Mouse (Mus musculus) hindbrain, embryonic 16.5 days (tissue): ENCODE results near the gene Idh1. TPM values are rescaled to one million over a fixed set of nuclear protein-coding genes. Genes with fewer than 3 reads are reported as not detected.

Experiments
- ATAC-seq: fragments of 200-750 bp; cut with Nextera tagmentation; 2 replicates; pipeline ENCODE4 v1.8.0; 2017; ENCODE audit warnings: moderate TSS enrichment, moderate library complexity
- H3K27ac ChIP-seq: fragments of 300-500 bp; sonication (generic); 2 replicates; pipeline ENCODE4 v1.5.1; 2014; ENCODE audit warnings: low read depth, mild to moderate bottlenecking, control low read depth, low read length, moderate library complexity
- H3K27me3 ChIP-seq: fragments of 300-500 bp; sonication (generic); replicated peaks from 2 replicates; pipeline ENCODE4 v1.6.1; 2014; ENCODE audit warnings: low read length; ENCODE audit not compliant: control insufficient read depth, insufficient read depth
- H3K36me3 ChIP-seq: fragments of 300-500 bp; sonication (generic); 2 replicates; pipeline ENCODE4 v1.6.1; 2014; ENCODE audit warnings: mild to moderate bottlenecking, low read length, moderate library complexity, mixed read lengths; ENCODE audit not compliant: control insufficient read depth, insufficient read depth
- H3K4me1 ChIP-seq: fragments of 300-500 bp; sonication (generic); 2 replicates; pipeline ENCODE4 v1.6.1; 2014; ENCODE audit warnings: low read depth, low read length; ENCODE audit not compliant: control insufficient read depth, insufficient read depth
- H3K4me2 ChIP-seq: fragments of 300-500 bp; sonication (generic); 2 replicates; pipeline ENCODE4 v1.6.1; 2014; ENCODE audit warnings: mild to moderate bottlenecking, low read length, control low read depth, moderate library complexity
- H3K4me3 ChIP-seq: fragments of 300-500 bp; sonication (generic); 2 replicates; pipeline ENCODE4 v1.5.1; 2014; ENCODE audit warnings: mild to moderate bottlenecking, low read length, control low read depth, moderate library complexity
- H3K9ac ChIP-seq: fragments of 300-500 bp; sonication (generic); 2 replicates; pipeline ENCODE4 v1.6.1; 2014; ENCODE audit warnings: low read depth, mild to moderate bottlenecking, control low read depth, low read length, moderate library complexity
- H3K9me3 ChIP-seq: fragments of 300-500 bp; sonication (generic); 2 replicates; pipeline ENCODE4 v1.6.1; 2014; ENCODE audit warnings: mild to moderate bottlenecking, low read length, moderate library complexity; ENCODE audit not compliant: control insufficient read depth
- WGBS: fragments of 180-500 bp; shearing (Covaris S2); extraction: QIAGEN DNeasy Blood & Tissue Kit; methylation state at CpG from one replicate; pipeline ENCODE4 v1.1.7; 2014; 5-methylcytosine and 5-hydroxymethylcytosine counted together
- polyA plus RNA-seq: library from polyadenylated mRNA; unstranded; fragments of >200 nt; fragmentation: Nextera tagmentation; extraction: Ambion mirVana; gene quantifications from 2 replicates; pipeline ENCODE4 v1.2.1, GENCODE M21; 2015

The Idh1 gene
- polyA plus RNA-seq, 1 experiment from 2014 or later: 497 TPM

DNA sequence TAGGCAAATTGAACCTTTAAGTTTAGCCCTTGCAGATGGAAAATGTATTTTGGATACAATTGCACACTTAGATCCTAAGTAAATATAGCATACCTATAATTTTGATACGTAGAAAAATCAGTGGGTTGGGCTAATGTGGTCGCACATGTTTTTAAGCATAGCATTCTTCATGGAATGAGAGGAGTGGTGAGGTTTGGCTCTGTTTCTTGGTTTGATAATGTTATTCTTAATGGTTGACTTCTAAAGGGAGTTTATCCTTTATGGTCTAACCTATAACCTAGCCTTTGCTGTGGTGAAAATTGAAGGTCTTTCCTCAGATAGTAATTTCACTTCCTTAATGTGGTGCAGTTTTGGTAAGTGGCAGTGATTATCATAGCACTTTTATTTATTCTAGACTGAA lies 12.6 kb upstream of the Idh1 start:
- H3K9me3 ChIP-seq: no peaks in the 10 kb centered on the region
- WGBS: 97% methylated on average over 2 of the region's 2 CpGs
- peaks cover 14% of the 10 kb centered on the region for H3K36me3 ChIP-seq
- H3K27ac ChIP-seq: no peak overlapping the region
- H3K4me3 ChIP-seq: no peak overlapping the region
- H3K4me2 ChIP-seq: no peak overlapping the region
- H3K9ac ChIP-seq: no peak overlapping the region
- no peak for ATAC-seq
- no peaks in the 10 kb centered on the region for H3K27me3 ChIP-seq
- no peaks in the 10 kb centered on the region for H3K4me1 ChIP-seq

DNA sequence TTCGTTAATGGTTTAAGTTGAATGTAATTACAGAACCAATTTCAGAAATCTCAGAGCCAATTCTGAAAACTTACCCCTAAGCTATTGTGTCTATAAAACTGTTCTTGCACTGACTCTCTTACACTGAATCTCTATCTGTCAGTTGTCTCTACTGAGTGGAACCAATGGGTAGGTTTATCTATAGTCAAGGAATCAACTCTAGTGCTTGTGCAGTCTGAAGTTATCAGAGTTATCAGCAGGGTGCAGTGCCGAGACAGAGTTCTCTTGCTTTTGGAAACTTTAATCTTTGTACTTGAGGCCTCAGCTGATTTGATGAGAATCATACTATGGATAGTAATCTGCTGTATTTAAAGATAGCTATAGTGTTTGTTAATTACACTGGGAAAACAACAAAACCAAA lies 12.1 kb upstream of the Idh1 start:
- no peak overlapping the region for H3K27ac ChIP-seq
- no peaks in the 10 kb centered on the region for H3K27me3 ChIP-seq
- no peaks in the 10 kb centered on the region for H3K9me3 ChIP-seq
- no peak overlapping the region for H3K9ac ChIP-seq
- peaks cover 11% of the 10 kb centered on the region for H3K36me3 ChIP-seq
- ATAC-seq: no peak
- no peak overlapping the region for H3K4me3 ChIP-seq
- 86% methylated on average over 2 of the region's 2 CpGs for WGBS
- H3K4me1 ChIP-seq: no peaks in the 10 kb centered on the region
- no peak overlapping the region for H3K4me2 ChIP-seq

DNA sequence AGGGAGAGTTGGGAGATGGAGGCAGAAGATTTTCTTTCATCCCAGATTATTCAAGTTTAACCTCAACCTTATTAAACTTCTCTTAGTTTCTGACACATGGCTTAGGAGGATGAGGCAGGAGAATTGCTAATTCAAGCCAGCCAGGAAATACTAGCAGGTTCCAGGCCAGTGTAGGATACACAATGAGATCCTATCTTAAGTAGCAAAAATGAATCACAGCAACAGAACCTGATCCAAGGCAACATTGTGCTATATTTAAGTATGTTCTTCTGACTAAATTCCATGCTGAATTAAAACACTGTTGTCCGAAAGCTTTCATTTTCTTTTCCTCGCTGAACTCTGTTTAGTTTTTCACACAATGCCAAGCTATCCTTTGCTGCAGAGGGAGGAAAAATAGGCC lies 6.9 kb upstream of the Idh1 start:
- Histone ChIP-seq H3K4me1 (no peaks in the 10 kb centered on the region), H3K27ac (no peak overlapping the region), H3K4me3 (no peak overlapping the region), H3K27me3 (no peaks in the 10 kb centered on the region), H3K4me2 (no peak overlapping the region), H3K9me3 (no peaks in the 10 kb centered on the region), H3K36me3 (peaks cover 16% of the 10 kb centered on the region), H3K9ac (no peak overlapping the region)
- WGBS: 93% methylated on average over 2 of the region's 2 CpGs
- no peak for ATAC-seq

DNA sequence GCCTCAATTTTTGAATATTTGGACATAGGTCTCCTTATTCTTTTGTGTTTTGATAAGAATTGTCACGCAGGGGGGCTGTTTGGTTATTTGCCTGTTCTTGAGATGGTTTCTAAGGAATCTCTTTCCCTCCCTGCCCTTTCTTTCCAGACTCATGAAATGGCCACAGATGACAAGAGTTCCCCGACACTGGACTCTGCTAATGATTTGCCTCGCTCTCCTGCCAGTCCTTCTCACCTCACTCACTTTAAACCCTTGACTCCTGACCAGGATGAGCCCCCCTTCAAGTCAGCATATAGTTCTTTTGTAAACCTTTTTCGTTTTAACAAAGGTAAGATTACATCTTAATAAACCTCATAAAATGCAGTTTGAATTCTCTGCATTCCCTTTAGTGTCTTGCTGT lies 3.9 kb upstream of the Idh1 start:
- Histone ChIP-seq H3K4me1 (peaks cover 12% of the 10 kb centered on the region), H3K4me3 (no peak overlapping the region), H3K9me3 (no peaks in the 10 kb centered on the region), H3K27ac (no peak overlapping the region), H3K4me2 (no peak overlapping the region), H3K27me3 (no peaks in the 10 kb centered on the region), H3K9ac (no peak overlapping the region), H3K36me3 (peaks cover 7% of the 10 kb centered on the region)
- 88% methylated on average over 4 of the region's 4 CpGs for WGBS
- ATAC-seq: no peak

DNA sequence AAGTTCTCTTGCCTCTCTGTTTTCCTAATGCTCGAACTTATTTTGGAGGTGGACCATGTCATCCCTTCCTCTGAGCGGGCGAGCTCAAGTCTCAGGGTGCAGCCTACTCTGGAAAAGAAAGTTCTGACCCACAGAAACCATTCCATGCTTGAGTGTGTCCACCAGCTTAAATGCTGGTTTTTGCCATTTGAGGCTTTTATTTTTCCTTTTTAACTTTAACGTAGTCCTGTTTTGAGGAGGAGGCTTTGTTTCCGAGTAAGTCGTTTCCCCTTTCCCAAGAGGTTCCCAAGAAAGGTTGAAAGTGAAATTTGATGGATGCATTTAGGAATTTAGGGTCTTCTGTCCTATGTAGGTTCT lies 752 bp upstream of the Idh1 start:
- Histone ChIP-seq H3K9me3 (no peaks in the 10 kb centered on the region), H3K4me1 (peaks cover 12% of the 10 kb centered on the region), H3K9ac (peak overlapping the region; percentile 94), H3K4me2 (peak overlapping the region; percentile 90), H3K4me3 (peak overlapping the region; percentile 98), H3K36me3 (no peaks in the 10 kb centered on the region), H3K27me3 (no peaks in the 10 kb centered on the region), H3K27ac (peak overlapping the region; percentile 87)
- WGBS: under 1% methylated on average over 6 of the region's 6 CpGs
- ATAC-seq: no peak

DNA sequence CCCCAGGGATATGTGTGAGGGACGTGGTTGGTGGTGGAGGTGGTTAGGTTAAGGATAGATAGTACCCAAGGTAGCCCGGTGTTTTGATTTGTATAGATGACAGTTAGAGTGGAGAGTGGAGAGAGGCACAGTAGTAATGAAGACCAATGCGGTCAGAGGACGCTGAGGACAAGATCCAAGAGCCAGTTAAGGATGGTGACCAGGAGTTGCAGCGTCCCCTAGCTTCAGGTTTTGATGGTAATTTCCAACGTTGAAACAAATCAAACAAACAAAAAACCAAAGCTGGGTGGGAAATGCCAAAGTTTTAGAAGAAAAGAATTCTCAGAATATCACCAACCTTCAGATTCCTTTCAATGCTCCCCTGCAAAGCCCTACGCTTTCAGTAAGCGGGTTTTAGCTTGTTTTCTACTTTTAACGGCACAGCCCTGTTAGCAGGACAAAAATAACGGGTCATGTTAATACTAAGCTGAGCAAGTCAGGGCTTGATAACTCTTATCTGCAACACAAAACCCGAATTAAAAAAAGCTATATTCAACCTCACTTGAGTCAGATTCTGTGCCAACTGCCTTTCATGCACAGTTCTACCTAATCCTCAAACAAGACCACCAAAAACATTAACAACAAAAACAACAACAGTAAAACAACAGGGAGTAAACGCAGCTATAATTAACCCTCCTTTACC lies 635 bp downstream of the Idh1 start:
- Histone ChIP-seq H3K27me3 (no peaks in the 10 kb centered on the region), H3K4me2 (peak overlapping the region; percentile 82), H3K4me1 (peaks cover 12% of the 10 kb centered on the region), H3K4me3 (peak overlapping the region; percentile 98), H3K36me3 (no peaks in the 10 kb centered on the region), H3K27ac (peak overlapping the region; percentile 79), H3K9me3 (no peaks in the 10 kb centered on the region), H3K9ac (peak overlapping the region; percentile 67)
- WGBS: 25% methylated on average over 12 of the region's 12 CpGs
- ATAC-seq: no peak

DNA sequence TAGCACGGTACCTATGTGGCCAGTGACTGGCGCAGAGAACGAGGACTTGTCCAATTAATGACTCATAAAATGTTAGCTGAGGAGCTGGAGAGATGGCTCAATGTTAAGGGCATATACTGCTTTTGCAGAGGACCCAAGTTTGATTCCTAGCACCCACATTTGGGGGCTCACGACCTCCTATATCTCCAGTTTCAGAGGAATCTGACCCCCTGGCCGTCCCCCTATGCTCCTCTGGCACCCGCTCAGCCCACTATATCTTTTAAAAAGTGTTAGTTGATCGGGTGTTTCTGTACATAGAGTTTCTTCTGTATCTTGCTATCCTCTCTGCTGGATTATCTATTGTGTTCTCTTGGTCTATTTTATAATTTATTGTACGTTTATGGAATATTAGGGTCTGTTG lies 1.3 kb downstream of the Idh1 start:
- no peak overlapping the region for H3K27ac ChIP-seq
- ATAC-seq: no peak
- no peak overlapping the region for H3K9ac ChIP-seq
- H3K27me3 ChIP-seq: no peaks in the 10 kb centered on the region
- H3K4me1 ChIP-seq: peaks cover 12% of the 10 kb centered on the region
- H3K4me3 ChIP-seq: no peak overlapping the region
- H3K36me3 ChIP-seq: no peaks in the 10 kb centered on the region
- no peak overlapping the region for H3K4me2 ChIP-seq
- WGBS: 92% methylated on average over 8 of the region's 8 CpGs
- H3K9me3 ChIP-seq: no peaks in the 10 kb centered on the region

DNA sequence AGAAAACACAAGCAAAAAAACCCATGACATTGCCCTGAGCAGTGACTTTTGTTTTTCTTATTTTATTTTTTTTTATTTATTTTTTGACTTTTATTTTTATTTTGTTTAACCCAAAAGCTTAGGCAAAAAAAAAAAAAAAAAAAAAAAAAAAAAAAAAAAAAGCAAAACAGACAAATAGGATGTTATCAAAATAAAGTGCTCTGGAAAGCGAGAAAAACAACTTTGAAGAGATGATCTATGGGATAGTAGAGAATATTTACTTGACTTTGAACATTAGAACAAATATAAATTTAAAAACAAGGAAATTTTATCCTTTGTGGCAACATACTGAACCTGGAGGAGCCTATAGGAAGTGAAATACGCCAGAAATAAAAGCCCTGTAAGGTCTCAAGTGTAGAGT lies 2.3 kb downstream of the Idh1 start:
- no peak overlapping the region for H3K4me3 ChIP-seq
- 91% methylated on average over 2 of the region's 2 CpGs for WGBS
- H3K27ac ChIP-seq: no peak overlapping the region
- H3K4me2 ChIP-seq: no peak overlapping the region
- ATAC-seq: no peak
- H3K27me3 ChIP-seq: no peaks in the 10 kb centered on the region
- H3K9me3 ChIP-seq: no peaks in the 10 kb centered on the region
- peaks cover 12% of the 10 kb centered on the region for H3K4me1 ChIP-seq
- no peak overlapping the region for H3K9ac ChIP-seq
- H3K36me3 ChIP-seq: no peaks in the 10 kb centered on the region

DNA sequence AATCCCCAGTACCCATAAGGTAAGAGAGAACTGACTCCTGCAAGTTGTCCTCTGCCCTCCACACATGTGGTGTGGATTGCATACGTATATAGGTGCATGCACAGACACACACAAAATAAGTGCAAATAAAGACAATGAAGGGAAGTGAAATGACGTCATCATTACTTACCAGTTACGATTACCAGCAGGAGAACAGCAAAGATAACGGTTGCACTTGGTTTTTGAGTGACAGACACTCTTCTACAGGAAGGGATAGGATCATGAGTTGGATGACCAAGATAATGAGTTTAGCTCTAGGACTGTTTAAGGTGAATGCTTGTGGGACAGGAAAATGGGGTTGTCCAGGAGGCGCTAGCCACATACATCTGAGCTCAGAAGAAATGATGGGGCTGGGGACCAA lies 4.8 kb downstream of the Idh1 start:
- Histone ChIP-seq H3K27ac (no peak overlapping the region), H3K9me3 (no peaks in the 10 kb centered on the region), H3K4me3 (no peak overlapping the region), H3K27me3 (no peaks in the 10 kb centered on the region), H3K4me2 (no peak overlapping the region), H3K36me3 (no peaks in the 10 kb centered on the region), H3K4me1 (peaks cover 15% of the 10 kb centered on the region), H3K9ac (no peak overlapping the region)
- no peak for ATAC-seq
- 89% methylated on average over 5 of the region's 5 CpGs for WGBS
